In the genomic region with DNA sequence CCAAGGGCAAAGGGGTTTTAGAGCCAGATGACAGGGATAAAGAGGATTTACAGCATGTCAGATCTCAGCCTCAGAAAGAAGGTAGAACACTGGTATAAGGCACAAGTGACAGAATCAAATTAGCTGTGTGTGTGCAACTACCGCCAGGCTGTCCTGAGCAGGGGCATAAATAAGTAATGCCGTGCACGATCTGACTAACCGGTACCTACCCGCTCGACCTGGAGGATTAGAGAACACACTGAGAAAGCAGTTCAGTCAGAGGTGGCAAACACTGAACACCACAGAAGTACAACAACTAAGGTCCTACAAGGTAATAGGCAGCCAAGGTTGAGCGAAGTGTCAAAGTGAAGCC, we compare ENCODE assay signal across 8 mouse cellular contexts. TPM values are rescaled to one million over a fixed set of nuclear protein-coding genes. Genes with fewer than 3 reads are reported as not detected.
DNase-seq lines count a peak whose midpoint lies in the region; ATAC-seq and TF ChIP-seq lines count a peak whose summit lies in the region.
"Had no signal": no experiment of that assay in that cellular context is flagged by ENCODE, and none has a peak within 500 bp of the region (broad histone marks: within the 10 kb centered on the region; RNA-seq: fewer than 3 reads in every experiment).

No protein-coding gene starts in this region.

- no peak for ATAC-seq in forebrain, embryonic 14.5 days
- ATAC-seq in limb, embryonic 15.5 days (ENCODE audit: insufficient number of reproducible peaks, low FRiP score, low TSS enrichment, low read depth) = no peak

- TF ChIP-seq POLR2A in liver, adult 2 months (IDR thresholded peaks at IDR 0.05; ENCODE audit: extremely low read depth, insufficient read depth, low read length) = no peak
- TF ChIP-seq POLR2A in small intestine, adult 2 months (IDR thresholded peaks at IDR 0.05; ENCODE audit: low read depth, low read length) = no peak

- H3K27ac ChIP-seq in liver, adult 2 months (replicated peaks; ENCODE audit: insufficient read depth, low read depth, low read length) = no peak overlapping the region
- H3K27ac ChIP-seq in forebrain, embryonic 14.5 days (ENCODE audit: low read depth, low read length) = peak overlapping the region; percentile 59
- H3K27ac ChIP-seq in limb, embryonic 15.5 days = no peak overlapping the region
- H3K27ac ChIP-seq in small intestine, adult 2 months (ENCODE audit: insufficient read depth, low read depth, low read length) = no peak overlapping the region

- no peak for DNase-seq in liver, adult 2 months (ENCODE audit: extremely low read depth, low read depth, low spot score)
- no peak for DNase-seq in liver
- no peak for DNase-seq in forebrain, embryonic 14.5 days (ENCODE audit: low spot score)
- no peak for DNase-seq in adrenal gland, postnatal 36 days
- no peak for DNase-seq in urinary bladder, postnatal 25 days (ENCODE audit: low spot score)
- DNase-seq: layer of hippocampus, postnatal 36 days had no signal

- H3K27me3 ChIP-seq in liver, adult 2 months (ENCODE audit: control insufficient read depth, insufficient read depth, low read length) = no peaks in the 10 kb centered on the region
- H3K27me3 ChIP-seq in forebrain, embryonic 14.5 days (replicated peaks; ENCODE audit: control insufficient read depth, insufficient read depth, low read length) = no peaks in the 10 kb centered on the region
- H3K27me3 ChIP-seq in limb, embryonic 15.5 days = no peaks in the 10 kb centered on the region
- H3K27me3 ChIP-seq in small intestine, adult 2 months (ENCODE audit: control insufficient read depth, insufficient read depth, low read length) = no peaks in the 10 kb centered on the region

- peak overlapping the region; percentile 21 for H3K4me3 ChIP-seq in liver, adult 2 months (ENCODE audit: insufficient read depth, low read depth, low read length)
- peak overlapping the region; percentile 26 for H3K4me3 ChIP-seq in forebrain, embryonic 14.5 days (ENCODE audit: low read depth, low read length)
- H3K4me3 ChIP-seq in limb, embryonic 15.5 days = peak overlapping the region; percentile 22
- peak overlapping the region; percentile 48 for H3K4me3 ChIP-seq in small intestine, adult 2 months (ENCODE audit: low read depth, low read length)

- no peaks in the 10 kb centered on the region for H3K9me3 ChIP-seq in forebrain, embryonic 14.5 days (replicated peaks; ENCODE audit: control insufficient read depth, low read length)
- no peaks in the 10 kb centered on the region for H3K9me3 ChIP-seq in limb, embryonic 15.5 days

- H3K9ac ChIP-seq in liver, adult 2 months (ENCODE audit: low read depth, low read length) = 0 out of 2 replicates have a peak overlapping the region, but pooled peaks have one; percentile 10
- peak overlapping the region; percentile 53 for H3K9ac ChIP-seq in forebrain, embryonic 14.5 days (ENCODE audit: low read length)
- H3K9ac ChIP-seq in limb, embryonic 15.5 days = no peak overlapping the region

- H3K4me2 ChIP-seq in forebrain, embryonic 14.5 days (ENCODE audit: low read length) = peak overlapping the region; percentile 66
- peak overlapping the region; percentile 28 for H3K4me2 ChIP-seq in limb, embryonic 15.5 days

- peaks cover 20% of the 10 kb centered on the region; the same call in 1 of the 2 replicates for H3K79me2 ChIP-seq in liver, adult 2 months (ENCODE audit: control insufficient read depth, insufficient read depth, low read length)

- TF ChIP-seq CTCF in liver, adult 2 months (IDR thresholded peaks at IDR 0.05; ENCODE audit: low read depth, low read length) = no peak
- no peak for TF ChIP-seq CTCF in small intestine, adult 2 months (IDR thresholded peaks at IDR 0.05; ENCODE audit: extremely low read depth, insufficient read length, insufficient replicate concordance, low read depth, low read length)

- WGBS in liver, adult 2 months = 52% methylated on average over 7 of the region's 7 CpGs
- WGBS in forebrain, embryonic 14.5 days = 21% methylated on average over 7 of the region's 7 CpGs
- 33% methylated on average over 7 of the region's 7 CpGs for WGBS in limb, embryonic 15.5 days
- WGBS in small intestine, adult 2 months = 25% methylated on average over 7 of the region's 7 CpGs

- peaks cover 4% of the 10 kb centered on the region for H3K4me1 ChIP-seq in liver, adult 2 months (ENCODE audit: control insufficient read depth, insufficient read depth, low read length)
- peaks cover 5% of the 10 kb centered on the region; the same call in 1 of the 2 replicates for H3K4me1 ChIP-seq in forebrain, embryonic 14.5 days (ENCODE audit: control insufficient read depth, insufficient read depth, low read length)
- peaks cover 8% of the 10 kb centered on the region; the same call in 1 of the 2 replicates for H3K4me1 ChIP-seq in limb, embryonic 15.5 days
- peaks cover 7% of the 10 kb centered on the region for H3K4me1 ChIP-seq in small intestine, adult 2 months (ENCODE audit: control insufficient read depth, insufficient read depth, insufficient read length, low read length)

- no peaks in the 10 kb centered on the region for H3K36me3 ChIP-seq in liver, adult 2 months (ENCODE audit: control insufficient read depth, insufficient read depth, low read length)
- H3K36me3 ChIP-seq in forebrain, embryonic 14.5 days (ENCODE audit: control insufficient read depth, insufficient read depth, low read length) = no peaks in the 10 kb centered on the region
- no peaks in the 10 kb centered on the region for H3K36me3 ChIP-seq in limb, embryonic 15.5 days
- no peaks in the 10 kb centered on the region for H3K36me3 ChIP-seq in small intestine, adult 2 months (ENCODE audit: control insufficient read depth, insufficient read depth, low read length)

RNA-seq across cellular contexts. Expression of gene Wwc2, which starts 15.8 kb away (rescaled TPM):
- total RNA-seq in liver, adult 2 months (2014; rRNA removed) = 3.7 and 3.9 TPM in 2 replicates
- 2.2 and 2.3 TPM in 2 replicates for polyA plus RNA-seq in liver, adult 2 months (2012; rRNA removed)
- 3.0 and 3.8 TPM in 2 replicates for polyA plus RNA-seq in forebrain, embryonic 14.5 days (2014; fragmentation: Nextera tagmentation; extraction: Ambion mirVana)
- 9.4 and 11.9 TPM in 2 replicates for polyA plus RNA-seq in limb, embryonic 15.5 days (2015; fragmentation: Nextera tagmentation; extraction: Ambion mirVana)
- 1.4 and 1.9 TPM in 2 replicates for polyA plus RNA-seq in small intestine, adult 2 months (2012; rRNA removed)
- 10 to 100 TPM; 25.1 to 26.0 TPM for total RNA-seq in adrenal gland, postnatal 36 days (2021)
